Mouse (Mus musculus): ENCODE data around the gene Acot10.
A peak's percentile ranks its signal among the peaks of the same experiment; 100 is the strongest.
"Not testable (repeated sequence)": the region's sequence is repeated elsewhere in the genome, so short reads cannot be mapped to it uniquely, and the experiment has no call there.

Gene Acot10

GRCm38 (mm10) chr15:20666650-20667049, at the start of gene Acot10:
Gene Acot10, minus strand, starts transcription at chr15:20666750.
- no peak for DNase-seq (ENCODE audit: low read depth, low spot score)

GRCm38 (mm10) chr15:20711859-20712258, 45.3 kb upstream of the Acot10 start:
- no peak for DNase-seq (ENCODE audit: low read depth, low spot score)

GRCm38 (mm10) chr15:20696229-20696628, 29.7 kb upstream of the Acot10 start:
- peak; percentile 1 for DNase-seq (ENCODE audit: low read depth, low spot score)

- DNase-seq (ENCODE audit: low read depth, low spot score), result no peak
Observed at GRCm38 (mm10) chr15:20684200-20684599, 17.6 kb upstream of the Acot10 start.

- no peak for DNase-seq (ENCODE audit: low read depth, low spot score)
Observed at GRCm38 (mm10) chr15:20682719-20683118, 16.2 kb upstream of the Acot10 start.

GRCm38 (mm10) chr15:20669507-20669906, 3.0 kb upstream of the Acot10 start:
- DNase-seq (ENCODE audit: low read depth, low spot score), result not testable (repeated sequence)

- no peak for DNase-seq (ENCODE audit: low read depth, low spot score)
Observed at GRCm38 (mm10) chr15:20667989-20668388, 1.4 kb upstream of the Acot10 start.

GRCm38 (mm10) chr15:20667350-20667749, 800 bp upstream of the Acot10 start:
- DNase-seq (ENCODE audit: low read depth, low spot score), result no peak

- DNase-seq (ENCODE audit: low read depth, low spot score), result no peak
Observed at GRCm38 (mm10) chr15:20660221-20660620, 6.3 kb downstream of the Acot10 start.

- no peak for DNase-seq (ENCODE audit: low read depth, low spot score)
Observed at GRCm38 (mm10) chr15:20642905-20643414, 23.6 kb downstream of the Acot10 start.

GRCm38 (mm10) chr15:20639155-20639554, 27.4 kb downstream of the Acot10 start:
- no peak for DNase-seq (ENCODE audit: low read depth, low spot score)

GRCm38 (mm10) chr15:20634593-20634992, 32.0 kb downstream of the Acot10 start:
- DNase-seq (ENCODE audit: low read depth, low spot score), result no peak

Data from mesoderm, embryonic 11.5 days (tissue).